In the genomic region with DNA sequence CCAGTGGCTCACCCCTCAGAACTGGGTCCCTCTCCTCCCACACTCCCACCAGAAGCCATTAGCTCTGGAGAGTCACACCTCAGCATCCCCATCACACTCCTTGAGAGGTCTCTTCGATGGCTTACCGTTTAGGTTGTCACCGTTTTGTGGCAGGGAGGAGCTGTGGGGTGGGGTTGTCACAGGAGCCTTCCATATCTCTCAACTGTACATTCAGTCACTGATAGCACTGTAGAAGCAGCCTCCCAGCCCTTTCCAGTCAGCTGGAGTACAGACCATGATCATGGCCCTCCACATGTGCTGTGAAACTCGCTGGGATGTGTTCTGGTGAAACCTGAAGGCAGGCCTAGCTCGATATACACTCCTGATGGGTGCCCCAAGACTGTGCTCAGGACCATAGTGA, we compare ENCODE assay signal across 30 mouse cellular contexts. TPM values are rescaled to one million over a fixed set of nuclear protein-coding genes. Genes with fewer than 3 reads are reported as not detected.
DNase-seq lines count a peak whose midpoint lies in the region; ATAC-seq lines count a peak whose summit lies in the region.
"Had no signal": no experiment of that assay in that cellular context is flagged by ENCODE, and none has a peak within 500 bp of the region (broad histone marks: within the 10 kb centered on the region; RNA-seq: fewer than 3 reads in every experiment).

No protein-coding gene starts in this region.

- peak overlapping the region; percentile 43 for H3K27ac ChIP-seq in liver, embryonic 13.5 days
- H3K27ac ChIP-seq in forebrain, embryonic 13.5 days, result no peak overlapping the region
- H3K27ac ChIP-seq: embryonic facial prominence, embryonic 12.5 days; forebrain, embryonic 15.5 days; hindbrain, embryonic 10.5 days; layer of hippocampus, adult 2 months; limb, embryonic 10.5 days; midbrain, embryonic 12.5 days; neural tube, embryonic 13.5 days had no signal

- peak; percentile 98 for ATAC-seq in liver, embryonic 13.5 days (ENCODE audit: low read depth)
- ATAC-seq in megakaryocyte-erythroid progenitor cell, adult 5-6 weeks (replicated peaks; ENCODE audit: low FRiP score, low TSS enrichment, poor library complexity, severe bottlenecking), result peak; percentile 89
- ATAC-seq in forebrain, embryonic 13.5 days, result no peak
- ATAC-seq: forebrain, embryonic 15.5 days; hindbrain, embryonic 16.5 days; lung, postnatal 0 days had no signal

- no peaks in the 10 kb centered on the region for H3K27me3 ChIP-seq in erythroblast, embryonic 14.5 days (ENCODE audit: control insufficient read depth)
- H3K27me3 ChIP-seq in liver, embryonic 13.5 days, result no peaks in the 10 kb centered on the region
- H3K27me3 ChIP-seq in forebrain, embryonic 13.5 days, result no peaks in the 10 kb centered on the region
- H3K27me3 ChIP-seq: embryonic facial prominence, embryonic 12.5 days; forebrain, embryonic 15.5 days; midbrain, embryonic 12.5 days; neural tube, embryonic 13.5 days had no signal

- DNase-seq in c-Kit-positive CD71-positive TER-119-negative erythroid progenitor cells, embryonic 14.5 days (ENCODE audit: low read depth), result peak; percentile 30
- peak; percentile 34 for DNase-seq in liver, embryonic 13.5 days
- DNase-seq in embryo, embryonic 10.5 days (ENCODE audit: low spot score), result no peak
- DNase-seq in thymus, postnatal 10 days (ENCODE audit: low spot score in 2 of 2), result no peak
- DNase-seq: adrenal gland, postnatal 10 days; cerebellum, adult 9-11 months; gastrocnemius, postnatal 14 days; heart, adult 11 months; kidney, adult 18-20 months; kidney, postnatal 14 days; retina, postnatal 1 day; right cerebral cortex, postnatal 4 days; thymus, adult 18-20 months had no signal

- H3K4me3 ChIP-seq in erythroblast, embryonic 14.5 days (replicated peaks), result peak overlapping the region; percentile 33
- H3K4me3 ChIP-seq in liver, embryonic 13.5 days (replicated peaks), result no peak overlapping the region
- H3K4me3 ChIP-seq in forebrain, embryonic 13.5 days, result no peak overlapping the region
- H3K4me3 ChIP-seq: embryonic facial prominence, embryonic 12.5 days; forebrain, embryonic 15.5 days; hindbrain, embryonic 10.5 days; layer of hippocampus, adult 2 months; limb, embryonic 10.5 days; midbrain, embryonic 12.5 days; neural tube, embryonic 13.5 days had no signal

- H3K9me3 ChIP-seq in erythroblast, embryonic 14.5 days (ENCODE audit: control insufficient read depth, low read length), result no peaks in the 10 kb centered on the region
- H3K9me3 ChIP-seq in liver, embryonic 13.5 days (replicated peaks), result no peaks in the 10 kb centered on the region
- H3K9me3 ChIP-seq in forebrain, embryonic 13.5 days (replicated peaks), result no peaks in the 10 kb centered on the region
- H3K9me3 ChIP-seq: embryonic facial prominence, embryonic 12.5 days; forebrain, embryonic 15.5 days; hindbrain, embryonic 10.5 days; limb, embryonic 10.5 days; midbrain, embryonic 12.5 days; neural tube, embryonic 13.5 days had no signal

- H3K4me1 ChIP-seq in erythroblast, embryonic 14.5 days (ENCODE audit: control insufficient read depth), result peaks cover 30% of the 10 kb centered on the region
- H3K4me1 ChIP-seq in liver, embryonic 13.5 days (replicated peaks), result peaks cover 28% of the 10 kb centered on the region
- H3K4me1 ChIP-seq in forebrain, embryonic 13.5 days, result no peaks in the 10 kb centered on the region
- H3K4me1 ChIP-seq: embryonic facial prominence, embryonic 12.5 days; forebrain, embryonic 15.5 days; limb, embryonic 10.5 days; midbrain, embryonic 12.5 days; neural tube, embryonic 13.5 days had no signal

- peak overlapping the region; percentile 15; the same call in 1 of the 2 replicates for H3K9ac ChIP-seq in liver, embryonic 13.5 days
- H3K9ac ChIP-seq in forebrain, embryonic 13.5 days, result no peak overlapping the region
- H3K9ac ChIP-seq: embryonic facial prominence, embryonic 12.5 days; forebrain, embryonic 15.5 days; midbrain, embryonic 12.5 days; neural tube, embryonic 13.5 days had no signal

- peak overlapping the region; percentile 39 for H3K4me2 ChIP-seq in liver, embryonic 13.5 days
- H3K4me2 ChIP-seq in forebrain, embryonic 13.5 days, result no peak overlapping the region
- H3K4me2 ChIP-seq: embryonic facial prominence, embryonic 12.5 days; forebrain, embryonic 15.5 days; heart, embryonic 11.5 days; midbrain, embryonic 12.5 days; neural tube, embryonic 13.5 days had no signal

- H3K36me3 ChIP-seq in erythroblast, embryonic 14.5 days (ENCODE audit: control insufficient read depth), result peaks cover 49% of the 10 kb centered on the region
- H3K36me3 ChIP-seq in liver, embryonic 13.5 days, result peaks cover 43% of the 10 kb centered on the region
- peaks cover 72% of the 10 kb centered on the region for H3K36me3 ChIP-seq in forebrain, embryonic 13.5 days (ENCODE audit: poor library complexity, severe bottlenecking)

- WGBS in liver, embryonic 13.5 days (ENCODE audit: insufficient replicate concordance), result 40% methylated on average over 5 of the region's 5 CpGs
- WGBS in forebrain, embryonic 13.5 days, result 94% methylated on average over 5 of the region's 5 CpGs

RNA-seq across cellular contexts. Expression of gene Nfrkb, which starts 36.2 kb away (rescaled TPM):
- polyA plus RNA-seq in erythroblast, embryonic 14.5 days (2012), result 0.22 and 0.44 TPM in 2 replicates
- 5.8 and 6.7 TPM in 2 replicates for polyA plus RNA-seq in liver, embryonic 13.5 days (2015; fragmentation: Nextera tagmentation; extraction: Ambion mirVana)
- 33.4 and 60.1 TPM in 2 replicates for total RNA-seq in megakaryocyte-erythroid progenitor cell, adult 5-6 weeks (2014; fragmentation: Nextera tagmentation)
- total RNA-seq in megakaryocyte-erythroid progenitor cell, adult 5-6 weeks (2017), result 24.5 and 36.8 TPM in 2 replicates
- polyA plus RNA-seq in forebrain, embryonic 13.5 days (2015; fragmentation: Nextera tagmentation; extraction: Ambion mirVana), result 27.7 and 33.9 TPM in 2 replicates

RNA-seq across cellular contexts. Expression of gene Tmem45b, which starts 42.1 kb away (rescaled TPM):
- not detected in 2 replicates for polyA plus RNA-seq in erythroblast, embryonic 14.5 days (2012)
- 0.07 TPM in 1 of 2 replicates, not detected in the other for polyA plus RNA-seq in liver, embryonic 13.5 days (2015; fragmentation: Nextera tagmentation; extraction: Ambion mirVana)
- total RNA-seq in megakaryocyte-erythroid progenitor cell, adult 5-6 weeks (2014; fragmentation: Nextera tagmentation), result not detected in 2 replicates
- total RNA-seq in megakaryocyte-erythroid progenitor cell, adult 5-6 weeks (2017), result not detected in 2 replicates
- 0.14 TPM in 2 replicates for polyA plus RNA-seq in forebrain, embryonic 13.5 days (2015; fragmentation: Nextera tagmentation; extraction: Ambion mirVana)
- total RNA-seq: layer of hippocampus, adult 2 months; layer of hippocampus, postnatal 25 days; monocyte, adult 5-6 weeks had no signal
- polyA plus RNA-seq: C2C12; heart, embryonic 11.5 days; heart, postnatal 0 days; hindbrain, embryonic 10.5 days; limb, embryonic 10.5 days; midbrain, embryonic 12.5 days had no signal

Comparison
In these comparisons a context has a peak if more than half of its experiments do, and no peak if none do; other contexts are left out.
1. DNase-seq: peak in c-Kit-positive CD71-positive TER-119-negative erythroid progenitor cells, embryonic 14.5 days (single experiment) and liver, embryonic 13.5 days (single experiment); none in embryo, embryonic 10.5 days (single experiment) and thymus, postnatal 10 days (0 of 2).